Mouse (Mus musculus): ENCODE data around the gene Dock6.

DNA sequence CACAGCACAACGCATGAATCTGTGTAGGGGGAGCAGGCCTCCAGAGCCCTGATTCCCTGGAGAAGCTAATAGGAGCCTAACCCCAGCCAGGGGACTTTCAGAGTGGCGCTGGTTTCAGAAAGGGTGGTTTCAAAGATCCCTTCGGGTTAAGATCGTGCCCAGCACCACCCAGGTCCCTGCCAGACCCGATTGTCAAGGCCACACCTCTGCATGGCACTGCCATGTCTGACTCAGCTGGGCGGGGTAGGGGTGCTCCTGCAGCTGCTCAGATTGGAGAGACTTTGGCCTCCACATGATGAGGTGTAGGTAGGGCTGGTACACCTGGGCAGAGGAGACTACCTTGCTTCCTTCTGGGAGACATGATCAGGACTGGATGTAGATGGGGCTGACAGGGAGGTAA, 2.5 kb upstream of the Dock6 start:
- TF ChIP-seq POLR2A (IDR thresholded peaks at IDR 0.05; ENCODE audit: control insufficient read depth, extremely low read depth, insufficient read depth, low read length, poor library complexity) (no peak), CTCF (IDR thresholded peaks at IDR 0.05; ENCODE audit: borderline replicate concordance, control insufficient read depth, extremely low read depth, insufficient read depth, low read length, poor library complexity) (no peak)

All from thymus, adult 2 months (tissue).